Mouse (Mus musculus) MEL (cell line): Measurements from ENCODE around the gene Kirrel3. TPM values are rescaled to one million over a fixed set of nuclear protein-coding genes. Genes with fewer than 3 reads are reported as not detected.

Experiments used
- DNase-seq: peaks from one replicate; pipeline ENCODE4 v3.0.0; 2011; ENCODE audit warnings: low read depth, low spot score
- H3K27ac ChIP-seq: 2 replicates; pipeline ENCODE4 v1.5.1; 2012; ENCODE audit warnings: low read depth, mild to moderate bottlenecking, control low read depth, low read length, moderate library complexity; ENCODE audit not compliant: control insufficient read depth
- H3K27me3 ChIP-seq, 2 experiments: fragments of 150-350 bp in 1 of 2; sonication (generic) in 1 of 2; 2 replicates each; pipeline ENCODE4 v1.6.1; 2012; ENCODE audit warnings: low read length in 2 of 2, mild to moderate bottlenecking in 2 of 2, improper control_type of control experiment in 1 of 2, moderate library complexity in 1 of 2; ENCODE audit not compliant: insufficient read depth in 2 of 2, control insufficient read depth in 1 of 2
- H3K36me3 ChIP-seq, 2 experiments: 2 replicates each; pipeline ENCODE4 v1.6.1; 2012 to 2014; ENCODE audit warnings: low read length in 2 of 2, improper control_type of control experiment in 1 of 2, inconsistent platforms in 1 of 2, mild to moderate bottlenecking in 1 of 2; ENCODE audit not compliant: insufficient read depth in 2 of 2, control insufficient read depth in 1 of 2
- H3K4me1 ChIP-seq, 2 experiments: fragments of 150-350 bp in 1 of 2; sonication (generic) in 1 of 2; 2 replicates each; pipeline ENCODE4 v1.6.1; 2012; ENCODE audit warnings: low read length in 2 of 2, improper control_type of control experiment in 1 of 2, mild to moderate bottlenecking in 1 of 2; ENCODE audit not compliant: insufficient read depth in 2 of 2, control insufficient read depth in 1 of 2
- H3K4me3 ChIP-seq, 2 experiments: fragments of 150-350 bp in 1 of 2; sonication (generic) in 1 of 2; 2 replicates each; pipeline ENCODE4 v1.5.1; 2012; ENCODE audit warnings: low read depth in 2 of 2, low read length in 2 of 2, mild to moderate bottlenecking in 2 of 2, moderate library complexity in 2 of 2, control low read depth in 1 of 2, improper control_type of control experiment in 1 of 2; ENCODE audit not compliant: control insufficient read depth in 1 of 2, insufficient read depth in 1 of 2
- H3K79me2 ChIP-seq: 2 replicates; pipeline ENCODE4 v1.6.1; 2012; ENCODE audit warnings: mild to moderate bottlenecking, low read length, moderate library complexity; ENCODE audit not compliant: control insufficient read depth, poor library complexity, insufficient read depth
- H3K9ac ChIP-seq: 2 replicates; pipeline ENCODE4 v1.6.1; 2012; ENCODE audit warnings: low read depth, mild to moderate bottlenecking, control low read depth, low read length, moderate library complexity; ENCODE audit not compliant: control insufficient read depth, poor library complexity, severe bottlenecking
- H3K9me3 ChIP-seq: fragments of 150-350 bp; sonication (generic); replicated peaks from 2 replicates; pipeline ENCODE4 v1.6.1; 2012; ENCODE audit warnings: mild to moderate bottlenecking, low read length, improper control_type of control experiment, moderate library complexity; ENCODE audit not compliant: insufficient read depth
- BHLHE40 ChIP-seq: IDR thresholded peaks from 2 replicates; pipeline ENCODE4 v1.6.1; 2012; ENCODE audit warnings: low read depth, mild to moderate bottlenecking, inconsistent platforms, low read length, improper control_type of control experiment, borderline replicate concordance
- CHD1 ChIP-seq: IDR thresholded peaks from 2 replicates; pipeline ENCODE4 v1.6.1; 2012; ENCODE audit warnings: low read depth, mild to moderate bottlenecking, inconsistent platforms, low read length, improper control_type of control experiment
- CHD2 ChIP-seq: IDR thresholded peaks from 2 replicates; pipeline ENCODE4 v1.6.1; 2011; ENCODE audit warnings: low read length, improper control_type of control experiment
- CTCF ChIP-seq, 3 experiments: IDR thresholded peaks in 2 of 3; conservative IDR thresholded peaks in 1 of 3; 2 replicates each; pipeline ENCODE4 v1.5.1; 2011 to 2012; ENCODE audit warnings: low read length in 3 of 3, low read depth in 2 of 3, mild to moderate bottlenecking in 2 of 3, improper control_type of control experiment in 1 of 3, inconsistent platforms in 1 of 3, mixed read lengths in 1 of 3, moderate library complexity in 1 of 3; ENCODE audit not compliant: control insufficient read depth in 1 of 3, insufficient read depth in 1 of 3, poor library complexity in 1 of 3, severe bottlenecking in 1 of 3
- ELF1 ChIP-seq: IDR thresholded peaks from 2 replicates; pipeline ENCODE4 v1.6.1; 2014; ENCODE audit warnings: low read depth, mild to moderate bottlenecking, inconsistent platforms, low read length, improper control_type of control experiment, moderate library complexity
- GABPA ChIP-seq: IDR thresholded peaks from 2 replicates; pipeline ENCODE4 v1.6.1; 2012; ENCODE audit warnings: low read depth, mild to moderate bottlenecking, inconsistent platforms, low read length, improper control_type of control experiment, moderate library complexity
- HCFC1 ChIP-seq: IDR thresholded peaks from 2 replicates; pipeline ENCODE4 v1.6.1; 2012; ENCODE audit warnings: low read depth, mild to moderate bottlenecking, inconsistent platforms, low read length, improper control_type of control experiment, moderate library complexity
- KAT2A ChIP-seq: conservative IDR thresholded peaks from 2 replicates; pipeline ENCODE4 v1.6.1; 2012; ENCODE audit warnings: low read depth, low read length, improper control_type of control experiment, inconsistent platforms
- MAX ChIP-seq: IDR thresholded peaks from 2 replicates; pipeline ENCODE4 v1.6.1; 2011; ENCODE audit warnings: low read length, improper control_type of control experiment
- MAZ ChIP-seq: IDR thresholded peaks from 2 replicates; pipeline ENCODE4 v1.6.1; 2012; ENCODE audit warnings: low read depth, mild to moderate bottlenecking, inconsistent platforms, low read length, improper control_type of control experiment
- MEF2A ChIP-seq: IDR thresholded peaks from 2 replicates; pipeline ENCODE4 v1.6.1; 2014; ENCODE audit warnings: low read depth, mild to moderate bottlenecking, inconsistent platforms, low read length, improper control_type of control experiment; ENCODE audit not compliant: poor library complexity, insufficient replicate concordance, severe bottlenecking; ENCODE audit errors: extremely low read depth
- MYB ChIP-seq: IDR thresholded peaks from 2 replicates; pipeline ENCODE4 v1.6.1; 2011; ENCODE audit warnings: mild to moderate bottlenecking, low read depth, low read length, improper control_type of control experiment
- POLR2A ChIP-seq, 2 experiments: IDR thresholded peaks; 2 replicates each; pipeline ENCODE4 v1.6.1; 2011 to 2012; ENCODE audit warnings: low read length in 2 of 2, mild to moderate bottlenecking in 2 of 2, control low read depth in 1 of 2, improper control_type of control experiment in 1 of 2, low read depth in 1 of 2, moderate library complexity in 1 of 2; ENCODE audit not compliant: control insufficient read depth in 1 of 2, insufficient read depth in 1 of 2, poor library complexity in 1 of 2
- POLR2AphosphoS2 ChIP-seq: IDR thresholded peaks from 2 replicates; pipeline ENCODE4 v1.6.1; 2011; ENCODE audit warnings: low read length, improper control_type of control experiment
- POLR2AphosphoS5 ChIP-seq: IDR thresholded peaks from 2 replicates; pipeline ENCODE4 v1.6.1; 2012; ENCODE audit warnings: low read depth, borderline replicate concordance, mild to moderate bottlenecking, inconsistent platforms, low read length, moderate library complexity, mixed read lengths
- SIN3A ChIP-seq: IDR thresholded peaks from 2 replicates; pipeline ENCODE4 v1.6.1; 2012; ENCODE audit warnings: low read length, improper control_type of control experiment, inconsistent platforms
- SMC3 ChIP-seq: IDR thresholded peaks from 2 replicates; pipeline ENCODE4 v1.6.1; 2011; ENCODE audit warnings: low read depth, low read length, improper control_type of control experiment
- TAL1 ChIP-seq: IDR thresholded peaks from 2 replicates; pipeline ENCODE4 v1.6.1; 2012; ENCODE audit warnings: mild to moderate bottlenecking, inconsistent platforms, low read length, moderate library complexity, mixed read lengths
- TCF12 ChIP-seq: IDR thresholded peaks from 2 replicates; pipeline ENCODE4 v1.6.1; 2014; ENCODE audit warnings: low read depth, mild to moderate bottlenecking, inconsistent platforms, low read length, improper control_type of control experiment, moderate library complexity
- UBTF ChIP-seq: IDR thresholded peaks from 2 replicates; pipeline ENCODE4 v1.6.1; 2012; ENCODE audit warnings: low read depth, mild to moderate bottlenecking, inconsistent platforms, low read length, improper control_type of control experiment, moderate library complexity, borderline replicate concordance; ENCODE audit not compliant: insufficient read depth
- ZKSCAN1 ChIP-seq: IDR thresholded peaks from 2 replicates; pipeline ENCODE4 v1.6.1; 2012; ENCODE audit warnings: low read depth, mild to moderate bottlenecking, inconsistent platforms, low read length, improper control_type of control experiment, moderate library complexity
- ZNF384 ChIP-seq: IDR thresholded peaks from 2 replicates; pipeline ENCODE4 v1.6.1; 2012; ENCODE audit warnings: low read depth, mild to moderate bottlenecking, inconsistent platforms, low read length, improper control_type of control experiment
- polyA plus RNA-seq, 2 experiments: library from polyadenylated mRNA; stranded (reverse) in 1 of 2; unstranded in 1 of 2; fragments of >175 nt in 1 of 2; fragments of >200 nt in 1 of 2; gene quantifications; 2 replicates each; pipeline versions ENCODE4 v1.2.1 to v1.2.4; 2012; ENCODE audit warnings: low replicate concordance in 2 of 2, low read depth in 1 of 2; ENCODE audit not compliant: insufficient read length in 2 of 2, insufficient read depth in 1 of 2, missing spikeins in 1 of 2
- total RNA-seq: library from RNA; depleted of rRNA; stranded (reverse); fragments of 300-350 nt; gene quantifications from 2 replicates; pipeline ENCODE4 v1.2.3, GENCODE M21; 2012

Gene Kirrel3
- total and polyA plus RNA-seq, 3 experiments = 0.06 TPM; not detected in 2

GRCm38 (mm10) chr9:34825402-34826008, 339.8 kb downstream of the Kirrel3 start:
- H3K36me3 ChIP-seq = no peaks in the 10 kb centered on the region
- no peaks in the 10 kb centered on the region for H3K4me1 ChIP-seq
- TF ChIP-seq UBTF = no peak
- TF ChIP-seq CHD2 = no peak
- TF ChIP-seq SIN3A = no peak
- TF ChIP-seq SMC3 = no peak
- no peak for TF ChIP-seq CHD1
- TF ChIP-seq BHLHE40 = no peak
- TF ChIP-seq POLR2AphosphoS2 = no peak
- TF ChIP-seq MYB = no peak
- no peak for TF ChIP-seq GABPA
- TF ChIP-seq POLR2AphosphoS5 = no peak
- H3K9ac ChIP-seq = no peak overlapping the region
- H3K27ac ChIP-seq = no peak overlapping the region
- no peak overlapping the region for H3K4me3 ChIP-seq
- DNase-seq = no peak
- H3K79me2 ChIP-seq = no peaks in the 10 kb centered on the region
- H3K27me3 ChIP-seq = no peaks in the 10 kb centered on the region
- no peaks in the 10 kb centered on the region for H3K9me3 ChIP-seq

DNA sequence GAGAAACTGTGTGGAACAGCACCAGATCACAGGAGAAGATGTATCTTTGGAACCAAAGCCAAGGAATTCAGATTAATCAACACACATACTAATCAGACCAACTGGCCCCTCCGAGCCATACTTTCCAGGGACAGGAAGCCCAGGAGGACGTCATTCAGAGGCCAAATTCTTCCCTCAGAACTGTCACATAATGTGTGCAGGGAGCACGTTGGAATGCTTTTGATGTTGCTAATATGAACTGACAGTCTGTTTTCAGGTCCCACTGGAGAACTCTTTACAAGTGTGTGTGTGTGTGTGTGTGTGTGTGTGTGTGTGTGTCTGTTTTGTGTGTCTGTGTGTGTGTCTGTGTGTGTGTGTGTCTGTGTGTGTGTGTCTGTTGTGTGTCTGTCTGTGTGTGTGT, 345.0 kb downstream of the Kirrel3 start:
- DNase-seq = no peak
- H3K27ac ChIP-seq = no peak overlapping the region
- H3K4me3 ChIP-seq = no peak overlapping the region
- H3K4me1 ChIP-seq = no peaks in the 10 kb centered on the region
- H3K36me3 ChIP-seq = no peaks in the 10 kb centered on the region
- no peak overlapping the region for H3K9ac ChIP-seq
- no peaks in the 10 kb centered on the region for H3K27me3 ChIP-seq
- no peaks in the 10 kb centered on the region for H3K79me2 ChIP-seq
- no peak for TF ChIP-seq MEF2A
- no peak for TF ChIP-seq ZNF384
- no peak for TF ChIP-seq TAL1
- TF ChIP-seq ZKSCAN1 = no peak
- TF ChIP-seq MAZ = no peak
- TF ChIP-seq TCF12 = no peak
- TF ChIP-seq MAX = no peak
- no peak for TF ChIP-seq HCFC1
- no peak for TF ChIP-seq CTCF (IDR thresholded peaks at IDR 0.05 in 2 of 3, conservative IDR thresholded peaks at IDR 0.05 in 1 of 3; ENCODE audit: control insufficient read depth in 1 of 3, insufficient read depth in 1 of 3, low read depth in 2 of 3, low read length in 3 of 3, poor library complexity in 1 of 3, severe bottlenecking in 1 of 3)
- no peak for TF ChIP-seq CHD2
- no peak for TF ChIP-seq BHLHE40
- TF ChIP-seq KAT2A = no peak
- TF ChIP-seq ELF1 = no peak
- no peak for TF ChIP-seq SMC3
- TF ChIP-seq POLR2A (IDR thresholded peaks at IDR 0.05; ENCODE audit: control insufficient read depth in 1 of 2, insufficient read depth in 1 of 2, low read depth in 1 of 2, low read length in 2 of 2, poor library complexity in 1 of 2) = no peak
- no peak for TF ChIP-seq GABPA
- no peaks in the 10 kb centered on the region for H3K9me3 ChIP-seq
